Mouse (Mus musculus) spleen, embryonic (tissue): ENCODE measurements at regions not wholly inside any gene's neighbourhood (a gene's known extent, or its start where the extent isn't known, plus 50 kb on each side); places are given as distances from the start of the nearest gene placed in this dataset.

Experiments
- CTCF ChIA-PET: fragments of 350-600 bp; sonication (Branson Sonifier 250); formaldehyde crosslinking; loops from one replicate; lab custom pipeline; 2022; lab: Charles Lee

- CTCF ChIA-PET = interaction anchor here (0.5 kb wide), 1 partner anchor 161 kb away, joined by 3 read pairs; no protein-coding TSS in a partner anchor
These were observed 462.9 kb upstream of the Cited2 start for GRCm38 (mm10) chr10:17260154-17260553.

GRCm38 (mm10) chr10:17260615-17261014, 462.4 kb upstream of the Cited2 start:
- CTCF ChIA-PET = no interaction called here

- CTCF ChIA-PET = interaction anchor here (0.7 kb wide), 1 partner anchor 450 kb away, joined by 3 read pairs; no protein-coding TSS in a partner anchor
These were observed 461.7 kb upstream of the Cited2 start for GRCm38 (mm10) chr10:17261192-17261824.

GRCm38 (mm10) chr10:17261825-17262205, 461.2 kb upstream of the Cited2 start:
- CTCF ChIA-PET = interaction anchor here (0.7 kb wide), 1 partner anchor 450 kb away, joined by 3 read pairs; no protein-coding TSS in a partner anchor

- CTCF ChIA-PET = no interaction called here
These were observed 450.4 kb upstream of the Cited2 start for GRCm38 (mm10) chr10:17272646-17273045.

- CTCF ChIA-PET = no interaction called here
These were observed 449.2 kb upstream of the Cited2 start for GRCm38 (mm10) chr10:17273855-17274254.

GRCm38 (mm10) chr10:17275214-17275613, 447.8 kb upstream of the Cited2 start:
- CTCF ChIA-PET = no interaction called here

- CTCF ChIA-PET = no interaction called here
These were observed 445.1 kb upstream of the Cited2 start for GRCm38 (mm10) chr10:17277911-17278310.

GRCm38 (mm10) chr10:17284858-17285257, 438.2 kb upstream of the Cited2 start:
- CTCF ChIA-PET = no interaction called here

- CTCF ChIA-PET = no interaction called here
These were observed 435.9 kb upstream of the Cited2 start for GRCm38 (mm10) chr10:17287141-17287540.

GRCm38 (mm10) chr10:17288231-17288630, 434.8 kb upstream of the Cited2 start:
- CTCF ChIA-PET = no interaction called here

GRCm38 (mm10) chr10:17292331-17292730, 430.7 kb upstream of the Cited2 start:
- CTCF ChIA-PET = no interaction called here

- CTCF ChIA-PET = no interaction called here
These were observed 428.6 kb upstream of the Cited2 start for GRCm38 (mm10) chr10:17294440-17294839.

- CTCF ChIA-PET = no interaction called here
These were observed 427.9 kb upstream of the Cited2 start for GRCm38 (mm10) chr10:17295157-17295556.

- CTCF ChIA-PET = no interaction called here
These were observed 423.4 kb upstream of the Cited2 start for GRCm38 (mm10) chr10:17299600-17299999.

GRCm38 (mm10) chr10:17326724-17327123, 396.3 kb upstream of the Cited2 start:
- CTCF ChIA-PET = interaction anchor here (0.6 kb wide), 1 partner anchor 514 kb away, joined by 4 read pairs; no protein-coding TSS in a partner anchor

- CTCF ChIA-PET = no interaction called here
These were observed 392.0 kb upstream of the Cited2 start for GRCm38 (mm10) chr10:17330904-17331606.

- CTCF ChIA-PET = no interaction called here
These were observed 391.4 kb upstream of the Cited2 start for GRCm38 (mm10) chr10:17331607-17332008.

GRCm38 (mm10) chr10:17332025-17332767, 390.8 kb upstream of the Cited2 start:
- CTCF ChIA-PET = no interaction called here

GRCm38 (mm10) chr10:17332986-17333385, 390.0 kb upstream of the Cited2 start:
- CTCF ChIA-PET = interaction anchor here (0.6 kb wide), 1 partner anchor 266 kb away, joined by 6 read pairs; no protein-coding TSS in a partner anchor

GRCm38 (mm10) chr10:17333676-17334075, 389.3 kb upstream of the Cited2 start:
- CTCF ChIA-PET = no interaction called here

GRCm38 (mm10) chr10:17337217-17337616, 385.8 kb upstream of the Cited2 start:
- CTCF ChIA-PET = no interaction called here
